Comparison of ENCODE assay signal across 8 mouse cellular contexts in the genomic region with DNA sequence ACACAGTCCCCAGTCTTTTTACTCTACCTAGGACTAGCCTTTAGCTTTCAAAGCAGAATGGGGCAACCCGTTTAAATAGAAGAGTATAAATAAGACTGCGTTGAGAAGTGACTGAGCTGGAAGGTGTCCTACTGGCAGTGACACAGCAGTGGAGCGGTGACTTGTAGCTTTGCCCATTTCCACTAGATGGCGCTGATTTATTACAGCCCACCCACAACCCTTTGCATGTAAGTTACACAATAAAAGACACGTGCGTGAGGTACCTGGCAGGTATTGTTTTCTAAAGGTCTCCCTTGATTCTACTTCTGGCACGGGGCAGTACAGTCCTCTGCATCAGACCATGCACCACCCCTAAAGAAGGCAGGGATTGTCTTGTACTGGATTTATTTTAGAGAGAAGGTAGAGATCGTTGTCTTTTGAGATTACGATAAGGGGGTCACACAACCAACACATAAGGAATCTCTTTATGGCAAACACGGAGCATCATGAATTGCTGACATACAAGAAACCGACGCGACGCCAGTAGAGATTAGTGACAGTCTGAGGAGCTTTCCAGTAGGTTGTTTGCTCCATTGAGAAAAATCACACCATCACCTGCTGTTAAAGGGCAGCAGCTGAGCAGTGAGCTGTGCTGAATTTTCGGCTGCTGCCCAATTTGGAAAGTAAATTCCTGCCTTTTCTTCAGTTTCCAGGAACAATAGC.
DNase-seq lines count a peak whose midpoint lies in the region; ATAC-seq lines count a peak whose summit lies in the region.

No protein-coding gene starts in this region.

- no peak overlapping the region; the same call in 1 of the 2 replicates for H3K4me2 ChIP-seq in midbrain, embryonic 13.5 days (replicated peaks)

- H3K9me3 ChIP-seq in midbrain, embryonic 13.5 days: no peaks in the 10 kb centered on the region

- peak; percentile 93 for ATAC-seq in midbrain, embryonic 13.5 days

- H3K4me3 ChIP-seq in midbrain, embryonic 13.5 days (replicated peaks): no peak overlapping the region

- H3K27me3 ChIP-seq in midbrain, embryonic 13.5 days: no peaks in the 10 kb centered on the region

- 27% methylated on average over 15 of the region's 15 CpGs for WGBS in midbrain, embryonic 13.5 days

- peak; percentile 28 to 29 for DNase-seq in urinary bladder, adult 18-20 months (ENCODE audit: low spot score in 2 of 2)
- DNase-seq in urinary bladder, postnatal 10 days (ENCODE audit: low spot score): no peak
- DNase-seq in embryo, embryonic 11.5 days (ENCODE audit: low read depth, low spot score): peak; percentile 35
- peak; percentile 23 to 41 for DNase-seq in gastrocnemius, postnatal 36 days
- DNase-seq in kidney, adult 11 months: peak; percentile 52
- peak; percentile 54 for DNase-seq in left cerebral cortex, postnatal 4 days
- DNase-seq in spleen, adult 12 weeks (ENCODE audit: low spot score): peak; percentile 26

- intact Hi-C loops in gastrocnemius, postnatal 36 days (cut with DNase I): loop anchor here (2.0 kb wide), 2 partner anchors 257 to 317 kb away; no protein-coding TSS in a partner anchor
- intact Hi-C loops in left cerebral cortex, postnatal 4 days (cut with DNase I): loop anchor here (2.0 to 10.0 kb wide), 3 partner anchors 141 to 1331 kb away; partner anchors contain the start of gene Ank

- no peak overlapping the region for H3K9ac ChIP-seq in midbrain, embryonic 13.5 days (replicated peaks)

- H3K4me1 ChIP-seq in midbrain, embryonic 13.5 days (replicated peaks): peaks cover 6% of the 10 kb centered on the region; the same call in 1 of the 2 replicates

- no peaks in the 10 kb centered on the region for H3K36me3 ChIP-seq in midbrain, embryonic 13.5 days

- H3K27ac ChIP-seq in midbrain, embryonic 13.5 days: no peak overlapping the region
